In the genomic region with DNA sequence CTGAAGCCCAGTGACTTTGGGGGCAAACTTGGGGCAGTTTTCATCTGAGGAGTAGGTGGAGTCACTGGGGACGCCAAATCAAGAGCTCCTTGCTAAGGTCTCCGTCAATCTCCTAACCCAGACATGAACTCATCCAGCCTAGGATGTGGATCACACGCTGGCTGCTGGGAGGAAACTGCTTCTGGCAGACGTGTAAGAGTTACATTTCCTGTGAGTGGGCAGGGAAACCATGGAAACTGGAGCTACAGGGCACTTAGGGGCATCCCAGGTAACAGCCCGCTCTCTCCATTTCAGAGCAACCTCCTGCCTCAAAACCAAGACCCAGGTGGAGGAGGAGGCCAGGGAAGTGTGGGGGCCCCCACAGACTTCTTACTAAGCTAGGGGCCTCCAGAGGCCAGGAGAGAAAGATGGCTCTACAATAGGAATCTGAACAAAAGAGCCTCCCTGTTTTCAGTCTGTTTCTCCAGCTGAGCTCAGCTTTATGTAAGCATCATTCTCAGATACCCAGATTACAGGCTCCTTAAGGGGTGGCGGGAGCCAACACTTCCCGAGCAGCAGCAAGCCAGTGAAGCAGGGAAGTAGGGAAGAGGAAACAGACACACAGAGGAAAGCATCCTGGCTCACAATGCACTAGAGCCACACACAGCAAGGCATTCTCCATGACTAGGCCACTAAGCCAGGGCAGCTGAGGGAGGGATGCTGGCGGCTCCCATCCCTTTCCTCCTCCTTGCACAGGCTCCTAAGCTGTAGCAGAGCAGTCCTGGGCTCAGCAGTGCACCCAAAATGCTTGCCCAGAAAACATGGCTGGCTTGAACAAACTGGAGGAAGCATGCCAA, we compare ENCODE assay signal across 10 mouse cellular contexts.
DNase-seq lines count a peak whose midpoint lies in the region; ATAC-seq and TF ChIP-seq lines count a peak whose summit lies in the region.
"Had no signal": no experiment of that assay in that cellular context is flagged by ENCODE, and none has a peak within 500 bp of the region (broad histone marks: within the 10 kb centered on the region; RNA-seq: fewer than 3 reads in every experiment).

No protein-coding gene starts in this region.

- H3K27me3 ChIP-seq in midbrain, embryonic 10.5 days (ENCODE audit: low read depth, poor library complexity, severe bottlenecking), result no peaks in the 10 kb centered on the region
- H3K27me3 ChIP-seq: heart, embryonic 15.5 days had no signal

- H3K27ac ChIP-seq in layer of hippocampus, adult 2 months, result peak overlapping the region; percentile 59
- H3K27ac ChIP-seq in midbrain, embryonic 10.5 days (replicated peaks), result peak overlapping the region; percentile 74
- H3K27ac ChIP-seq: heart, embryonic 15.5 days; macrophage had no signal

- intact Hi-C loops in heart, postnatal 10 days (cut with DNase I), result no loop called here

- ATAC-seq in megakaryocyte-erythroid progenitor cell, adult 5-6 weeks (replicated peaks; ENCODE audit: low FRiP score, low TSS enrichment, poor library complexity, severe bottlenecking), result no peak

- H3K4me1 ChIP-seq in midbrain, embryonic 10.5 days, result peaks cover 30% of the 10 kb centered on the region

- H3K9me3 ChIP-seq in midbrain, embryonic 10.5 days (replicated peaks), result no peaks in the 10 kb centered on the region
- H3K9me3 ChIP-seq: heart, embryonic 15.5 days had no signal

- 0 out of 2 replicates have a peak, but pooled peaks cover 4% of the 10 kb centered on the region for H3K36me3 ChIP-seq in midbrain, embryonic 10.5 days
- H3K36me3 ChIP-seq: heart, embryonic 15.5 days had no signal

- no peak for TF ChIP-seq CTCF in layer of hippocampus, adult 2 months (conservative IDR thresholded peaks at IDR 0.05)

- DNase-seq in layer of hippocampus, adult 2 months (ENCODE audit: low spot score in 2 of 2), result peak in 1 of 2 experiments; percentile 15
- no peak for DNase-seq in layer of hippocampus, adult 9-10 months (ENCODE audit: low spot score)
- peak; percentile 75 to 77 for DNase-seq in cerebellum, postnatal 14 days
- peak; percentile 28 to 42 for DNase-seq in heart, postnatal 10 days
- DNase-seq in midbrain, embryonic 10.5 days (ENCODE audit: low spot score), result peak; percentile 20
- no peak for DNase-seq in natural killer cell, adult 2 months (ENCODE audit: low spot score in 2 of 2)
- no peak for DNase-seq in T-cell, adult 2 months (ENCODE audit: low spot score)

- H3K4me3 ChIP-seq in layer of hippocampus, adult 2 months, result no peak overlapping the region
- no peak overlapping the region for H3K4me3 ChIP-seq in midbrain, embryonic 10.5 days
- H3K4me3 ChIP-seq: heart, embryonic 15.5 days had no signal

- WGBS in midbrain, embryonic 10.5 days, result 46% methylated on average over 8 of the region's 8 CpGs

Comparison
In these comparisons a context has a peak if more than half of its experiments do, and no peak if none do; other contexts are left out.
1. DNase-seq: peak in cerebellum, postnatal 14 days (2 of 2), heart, postnatal 10 days (2 of 2) and midbrain, embryonic 10.5 days (single experiment); none in layer of hippocampus, adult 9-10 months (single experiment), natural killer cell, adult 2 months (0 of 2) and T-cell, adult 2 months (single experiment).